Mouse (Mus musculus) CH12.LX (cell line): ENCODE results near the gene Znfx1. TPM values are rescaled to one million over a fixed set of nuclear protein-coding genes. Genes with fewer than 3 reads are reported as not detected.
A peak's percentile ranks its signal among the peaks of the same experiment; 100 is the strongest.

Experiments used
- DNase-seq: peaks from one replicate; pipeline ENCODE4 v3.0.0-alpha.2; 2013; ENCODE audit errors: extremely low read depth
- H3K27ac ChIP-seq: 2 replicates; pipeline ENCODE4 v1.5.1; 2012; ENCODE audit warnings: low read depth, mild to moderate bottlenecking, control low read depth, moderate library complexity; ENCODE audit not compliant: insufficient read depth
- H3K27me3 ChIP-seq: replicated peaks from 2 replicates; pipeline ENCODE3; 2012; ENCODE audit warnings: inconsistent platforms
- H3K36me3 ChIP-seq, 2 experiments: replicated peaks in 1 of 2; 2 replicates each; pipeline versions ENCODE3 to v1.6.1; 2012; ENCODE audit warnings: inconsistent platforms in 1 of 2, low read length in 1 of 2, mild to moderate bottlenecking in 1 of 2, mixed read lengths in 1 of 2, moderate library complexity in 1 of 2; ENCODE audit not compliant: control insufficient read depth in 1 of 2, insufficient read depth in 1 of 2
- H3K4me1 ChIP-seq, 2 experiments: 2 replicates each; pipeline ENCODE4 v1.6.1; 2012; ENCODE audit warnings: inconsistent platforms in 1 of 2, moderate library complexity in 1 of 2; ENCODE audit not compliant: insufficient read depth in 2 of 2, control insufficient read depth in 1 of 2
- H3K4me2 ChIP-seq: 2 replicates; pipeline ENCODE4 v1.6.1; 2012; ENCODE audit warnings: low read depth, mild to moderate bottlenecking, control low read depth; ENCODE audit not compliant: poor library complexity, insufficient read depth, severe bottlenecking
- H3K4me3 ChIP-seq, 3 experiments: fragments of 150-350 bp in 1 of 3; sonication (generic) in 1 of 3; replicated peaks in 1 of 3; 2 replicates each; pipeline versions ENCODE3 to v1.5.1; 2011 to 2012; ENCODE audit warnings: low read depth in 2 of 3, low read length in 2 of 3, mild to moderate bottlenecking in 2 of 3, moderate library complexity in 2 of 3, control low read depth in 1 of 3, improper control_type of control experiment in 1 of 3, inconsistent platforms in 1 of 3, mixed read lengths in 1 of 3; ENCODE audit not compliant: poor library complexity in 1 of 3
- H3K79me2 ChIP-seq: replicated peaks from 2 replicates; pipeline ENCODE4 v1.6.1; 2012; ENCODE audit warnings: mild to moderate bottlenecking, moderate library complexity; ENCODE audit not compliant: control insufficient read depth, poor library complexity, insufficient read depth, severe bottlenecking; ENCODE audit errors: extremely low read depth
- H3K9ac ChIP-seq: 2 replicates; pipeline ENCODE4 v1.6.1; 2012; ENCODE audit warnings: low read depth, mild to moderate bottlenecking, control low read depth, moderate library complexity; ENCODE audit not compliant: insufficient read depth
- H3K9me3 ChIP-seq: replicated peaks from 2 replicates; pipeline ENCODE3; 2012; ENCODE audit warnings: low read length, inconsistent platforms, mixed read lengths
- BHLHE40 ChIP-seq: IDR thresholded peaks from 2 replicates; pipeline ENCODE4 v1.6.1; 2011; ENCODE audit warnings: mild to moderate bottlenecking, low read depth, low read length, improper control_type of control experiment
- CHD1 ChIP-seq: IDR thresholded peaks from 2 replicates; pipeline ENCODE4 v1.6.1; 2012; ENCODE audit warnings: low read depth, low read length, improper control_type of control experiment, inconsistent platforms
- CHD2 ChIP-seq: IDR thresholded peaks from 2 replicates; pipeline ENCODE4 v1.6.1; 2011; ENCODE audit warnings: low read length, improper control_type of control experiment
- CTCF ChIP-seq, 2 experiments: IDR thresholded peaks in 1 of 2; conservative IDR thresholded peaks in 1 of 2; 2 replicates each; pipeline ENCODE4 v1.5.1; 2011 to 2012; ENCODE audit warnings: low read depth in 2 of 2, low read length in 2 of 2, improper control_type of control experiment in 1 of 2, inconsistent platforms in 1 of 2, mild to moderate bottlenecking in 1 of 2, moderate library complexity in 1 of 2
- EP300 ChIP-seq: IDR thresholded peaks from 2 replicates; pipeline ENCODE4 v1.6.1; 2011; ENCODE audit warnings: low read length, improper control_type of control experiment
- ETS1 ChIP-seq: conservative IDR thresholded peaks from 2 replicates; pipeline ENCODE4 v1.6.1; 2012; ENCODE audit warnings: low read depth, mild to moderate bottlenecking, inconsistent platforms, low read length, improper control_type of control experiment, moderate library complexity
- GABPA ChIP-seq: IDR thresholded peaks from 2 replicates; pipeline ENCODE4 v1.6.1; 2012; ENCODE audit warnings: low read depth, low read length, improper control_type of control experiment, inconsistent platforms; ENCODE audit not compliant: insufficient replicate concordance
- HCFC1 ChIP-seq: IDR thresholded peaks from 2 replicates; pipeline ENCODE4 v1.6.1; 2012; ENCODE audit warnings: low read depth, mild to moderate bottlenecking, inconsistent platforms, low read length, improper control_type of control experiment
- IRF4 ChIP-seq: IDR thresholded peaks from 2 replicates; pipeline ENCODE4 v1.6.1; 2014; ENCODE audit warnings: low read depth, mild to moderate bottlenecking, inconsistent platforms, low read length, improper control_type of control experiment
- JUN ChIP-seq: IDR thresholded peaks from 2 replicates; pipeline ENCODE4 v1.6.1; 2011; ENCODE audit warnings: low read depth, mild to moderate bottlenecking, low read length, improper control_type of control experiment, moderate library complexity; ENCODE audit not compliant: insufficient read depth
- KAT2A ChIP-seq: IDR thresholded peaks from 2 replicates; pipeline ENCODE4 v1.6.1; 2012; ENCODE audit warnings: low read length, improper control_type of control experiment, inconsistent platforms; ENCODE audit not compliant: insufficient replicate concordance
- MAFK ChIP-seq: IDR thresholded peaks from 2 replicates; pipeline ENCODE4 v1.6.1; 2011; ENCODE audit warnings: low read length, improper control_type of control experiment; ENCODE audit not compliant: insufficient replicate concordance
- MAX ChIP-seq: IDR thresholded peaks from 2 replicates; pipeline ENCODE4 v1.6.1; 2011; ENCODE audit warnings: low read length, improper control_type of control experiment
- MAZ ChIP-seq: IDR thresholded peaks from 2 replicates; pipeline ENCODE4 v1.6.1; 2012; ENCODE audit warnings: low read depth, mild to moderate bottlenecking, inconsistent platforms, low read length, improper control_type of control experiment, moderate library complexity
- MEF2A ChIP-seq: IDR thresholded peaks from 2 replicates; pipeline ENCODE4 v1.6.1; 2014; ENCODE audit warnings: low read depth, mild to moderate bottlenecking, inconsistent platforms, low read length, improper control_type of control experiment, borderline replicate concordance
- MXI1 ChIP-seq: IDR thresholded peaks from 2 replicates; pipeline ENCODE4 v1.6.1; 2011; ENCODE audit warnings: mild to moderate bottlenecking, low read depth, low read length, improper control_type of control experiment
- MYC ChIP-seq: IDR thresholded peaks from 2 replicates; pipeline ENCODE4 v1.6.1; 2011; ENCODE audit warnings: low read depth, mild to moderate bottlenecking, improper control_type of control experiment, low read length
- NELFE ChIP-seq: IDR thresholded peaks from 2 replicates; pipeline ENCODE4 v1.6.1; 2011; ENCODE audit warnings: low read depth, low read length, improper control_type of control experiment
- NRF1 ChIP-seq: IDR thresholded peaks from 2 replicates; pipeline ENCODE4 v1.6.1; 2014; ENCODE audit warnings: low read depth, mild to moderate bottlenecking, inconsistent platforms, low read length, improper control_type of control experiment, moderate library complexity
- PAX5 ChIP-seq: IDR thresholded peaks from 2 replicates; pipeline ENCODE4 v1.6.1; 2012; ENCODE audit warnings: low read length, inconsistent platforms, mixed read lengths
- POLR2AphosphoS2 ChIP-seq: IDR thresholded peaks from 2 replicates; pipeline ENCODE4 v1.6.1; 2011; ENCODE audit warnings: low read depth, low read length, improper control_type of control experiment
- RCOR1 ChIP-seq: conservative IDR thresholded peaks from 2 replicates; pipeline ENCODE4 v1.6.1; 2012; ENCODE audit warnings: low read depth, mild to moderate bottlenecking, inconsistent platforms, low read length, improper control_type of control experiment
- SIN3A ChIP-seq: IDR thresholded peaks from 2 replicates; pipeline ENCODE4 v1.6.1; 2012; ENCODE audit warnings: low read length, improper control_type of control experiment, inconsistent platforms
- SMC3 ChIP-seq: IDR thresholded peaks from 2 replicates; pipeline ENCODE4 v1.6.1; 2011; ENCODE audit warnings: low read depth, low read length, improper control_type of control experiment
- TBP ChIP-seq: conservative IDR thresholded peaks from 2 replicates; pipeline ENCODE4 v1.6.1; 2011; ENCODE audit warnings: low read depth, low read length, improper control_type of control experiment
- TCF12 ChIP-seq: IDR thresholded peaks from 2 replicates; pipeline ENCODE4 v1.6.1; 2014; ENCODE audit warnings: low read depth, mild to moderate bottlenecking, inconsistent platforms, low read length, improper control_type of control experiment
- UBTF ChIP-seq: IDR thresholded peaks from 2 replicates; pipeline ENCODE4 v1.6.1; 2012; ENCODE audit warnings: low read depth, mild to moderate bottlenecking, inconsistent platforms, low read length, improper control_type of control experiment, moderate library complexity
- USF1 ChIP-seq: IDR thresholded peaks from 2 replicates; pipeline ENCODE4 v1.6.1; 2014; ENCODE audit warnings: low read depth, mild to moderate bottlenecking, inconsistent platforms, low read length, improper control_type of control experiment
- USF2 ChIP-seq: conservative IDR thresholded peaks from 2 replicates; pipeline ENCODE4 v1.6.1; 2011; ENCODE audit warnings: low read depth, low read length, improper control_type of control experiment
- ZKSCAN1 ChIP-seq: IDR thresholded peaks from 2 replicates; pipeline ENCODE4 v1.6.1; 2012; ENCODE audit warnings: low read depth, inconsistent platforms, low read length, improper control_type of control experiment, borderline replicate concordance
- ZMIZ1 ChIP-seq: IDR thresholded peaks from 2 replicates; pipeline ENCODE4 v1.6.1; 2012; ENCODE audit warnings: low read depth, mild to moderate bottlenecking, inconsistent platforms, low read length, improper control_type of control experiment
- ZNF384 ChIP-seq: IDR thresholded peaks from 2 replicates; pipeline ENCODE4 v1.6.1; 2012; ENCODE audit warnings: low read depth, low read length, improper control_type of control experiment, inconsistent platforms
- dilution Hi-C: fragments of 300-500 bp; cut with MboI; formaldehyde crosslinking; loops from 2 replicates; pipeline ENCODE4 v1.14.3; 2020; ENCODE audit warnings: low sequenced_read_pairs; ENCODE audit not compliant: extremely low pct_unique_long_range_greater_than_20kb, extremely low pct_ligation_motif_present
- in situ Hi-C: fragments of 300-500 bp; cut with MboI; formaldehyde crosslinking; loops from 3 replicates; pipeline ENCODE4 v1.14.3; 2019; ENCODE audit warnings: low sequenced_read_pairs, low pct_ligation_motif_present, low pct_unique_long_range_greater_than_20kb, mixed read lengths
- polyA plus RNA-seq: library from polyadenylated mRNA; unstranded; fragments of >175 nt; gene quantifications from 2 replicates; pipeline ENCODE4 v1.2.1, GENCODE M21; 2012; ENCODE audit warnings: low read depth; ENCODE audit not compliant: insufficient read length
- total RNA-seq, 2 experiments: library from RNA; depleted of rRNA; stranded (reverse); fragments of 300-350 nt in 1 of 2; fragments of >200 nt in 1 of 2; gene quantifications; 2 replicates each; pipeline ENCODE4 v1.2.3; 2012 to 2014

Znfx1 gene
- total and polyA plus RNA-seq, 3 experiments = 5.1 to 9.0 (median 8.1) TPM

DNA sequence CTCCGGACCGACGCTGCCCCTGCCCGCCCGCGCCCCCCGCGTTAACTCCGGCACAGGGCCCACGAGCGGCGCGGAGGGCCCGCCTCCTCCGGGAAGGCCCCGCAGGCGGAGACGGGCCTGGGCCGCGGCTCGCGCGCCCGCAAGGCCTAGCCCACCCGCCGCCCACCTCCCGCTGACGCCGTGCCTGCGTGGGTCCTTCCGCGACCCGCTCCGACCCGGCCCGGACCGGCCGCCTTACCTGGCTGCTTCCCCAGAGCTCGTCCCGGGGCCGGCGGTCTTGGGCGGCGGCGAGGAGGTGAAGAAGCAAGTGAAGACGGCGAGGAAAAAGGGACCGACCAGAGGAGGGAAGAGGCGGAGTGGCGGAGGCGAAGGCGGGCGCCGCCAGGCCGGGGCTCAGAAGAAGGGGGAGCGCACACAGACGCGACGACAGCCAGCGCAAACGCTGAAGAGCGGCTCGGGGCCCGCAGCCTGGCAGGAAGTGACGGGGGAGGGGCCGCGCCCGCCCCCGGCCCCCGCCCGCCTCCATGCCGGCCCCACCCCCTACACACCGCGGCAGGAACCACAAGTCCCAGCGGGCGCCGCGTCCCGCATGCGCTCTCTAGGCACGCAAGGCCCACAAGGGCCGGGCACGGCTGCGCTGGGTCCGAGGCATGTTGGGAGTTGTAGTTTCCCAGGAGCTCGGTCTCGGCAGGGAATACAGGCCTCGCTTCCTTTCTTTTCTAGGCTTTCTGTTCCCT is 66.9 kb downstream of the Znfx1 start, which contains the start of gene Stau1 (continued):
- TF ChIP-seq MAX (no peak), USF1 (no peak), KAT2A (peak; percentile 98), ZNF384 (no peak), PAX5 (no peak), MAZ (peak; percentile 35; the same call in 1 of the 2 replicates), JUN (no peak), GABPA (peak; percentile 78; the same call in 1 of the 2 replicates), NELFE (peak; percentile 83)

DNA sequence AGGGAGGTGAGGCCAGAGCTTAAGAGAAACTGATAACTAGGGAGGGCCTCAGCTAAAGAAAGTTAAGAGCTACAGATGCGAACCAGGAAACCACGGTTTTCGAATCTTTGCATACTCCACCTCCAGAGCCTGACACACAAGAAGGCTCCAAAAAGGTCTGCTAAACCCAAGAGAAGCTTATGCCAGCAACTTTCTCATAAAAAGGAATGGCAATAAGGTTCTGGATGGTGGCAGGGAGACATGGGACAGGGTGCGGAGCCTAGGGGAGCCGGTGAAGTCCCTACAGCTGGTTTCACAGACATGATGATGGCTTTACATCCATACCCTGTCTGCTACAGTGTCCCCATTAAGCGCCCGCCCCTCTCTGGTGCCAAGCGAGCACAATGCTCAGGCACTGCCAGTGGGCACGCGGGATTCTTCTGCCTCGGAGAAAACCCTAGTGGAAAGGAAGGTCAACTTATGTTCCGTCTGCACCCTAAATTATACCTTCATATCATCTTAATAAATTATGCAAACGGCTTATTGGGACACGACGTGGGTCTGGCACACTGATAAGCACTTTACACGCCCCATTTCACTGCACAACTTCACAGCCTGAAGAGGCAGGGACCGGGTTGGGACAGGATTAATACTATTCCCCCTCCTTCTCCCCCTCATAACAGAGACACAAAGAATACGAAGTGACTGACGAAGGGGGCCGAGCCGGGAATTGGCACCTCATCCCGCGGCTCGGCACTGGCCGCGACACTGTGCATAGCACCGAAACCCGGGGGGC is 67.6 kb downstream of the Znfx1 start:
- dilution Hi-C loops = no loop called here
- peaks cover 50% of the 10 kb centered on the region for H3K79me2 ChIP-seq
- H3K4me3 ChIP-seq = peak overlapping the region; percentile 90 to 93 (median 92)
- peaks cover 0 to 2% of the 10 kb centered on the region in 2 experiments for H3K36me3 ChIP-seq
- in situ Hi-C loops = no loop called here
- peak overlapping the region; percentile 86 for H3K9ac ChIP-seq
- peaks cover 2 to 40% of the 10 kb centered on the region in 2 experiments; a peak in 2 of 4 replicates for H3K4me1 ChIP-seq
- DNase-seq = peak; percentile 49
- no peaks in the 10 kb centered on the region for H3K27me3 ChIP-seq
- H3K9me3 ChIP-seq = no peaks in the 10 kb centered on the region
- peak overlapping the region; percentile 100 for H3K4me2 ChIP-seq
- H3K27ac ChIP-seq = peak overlapping the region; percentile 68
- TF ChIP-seq SIN3A (peak; percentile 72), MYC (0 out of 2 replicates have a peak, but pooled peaks have one; percentile 38), TBP (no peak), MAFK (no peak), ZMIZ1 (no peak), TCF12 (no peak), HCFC1 (peak; percentile 23; the same call in 1 of the 2 replicates), ETS1 (no peak), UBTF (no peak), USF1 (no peak), USF2 (no peak), ZNF384 (no peak), EP300 (no peak), CTCF (conservative IDR thresholded peaks at IDR 0.05 in 1 of 2, IDR thresholded peaks at IDR 0.05 in 1 of 2; ENCODE audit: low read depth in 2 of 2, low read length in 2 of 2) (no peak), CHD2 (no peak), MXI1 (no peak), POLR2AphosphoS2 (no peak), BHLHE40 (peak; percentile 28; the same call in 1 of the 2 replicates), KAT2A (no peak), JUN (no peak), NELFE (0 out of 2 replicates have a peak, but pooled peaks have one; percentile 32), RCOR1 (no peak), NRF1 (no peak), GABPA (no peak), PAX5 (no peak), CHD1 (no peak), MAX (0 out of 2 replicates have a peak, but pooled peaks have one; percentile 23), IRF4 (no peak), SMC3 (no peak), MEF2A (no peak), ZKSCAN1 (no peak)
